ENCODE assay signal across 20 mouse cellular contexts in genomic region chr11:38856645-38857044, GRCm38 (mm10).
DNase-seq lines count a peak whose midpoint lies in the region; ATAC-seq and TF ChIP-seq lines count a peak whose summit lies in the region.
"Had no signal": no experiment of that assay in that cellular context is flagged by ENCODE, and none has a peak within 500 bp of the region (broad histone marks: within the 10 kb centered on the region; RNA-seq: fewer than 3 reads in every experiment).

No protein-coding gene starts in this region.

- no peak overlapping the region for H3K4me3 ChIP-seq in midbrain, embryonic 12.5 days
- no peak overlapping the region for H3K4me3 ChIP-seq in midbrain, postnatal 0 days (ENCODE audit: low read depth, low read length)
- H3K4me3 ChIP-seq in midbrain, embryonic 15.5 days, result no peak overlapping the region
- H3K4me3 ChIP-seq: embryonic facial prominence, embryonic 15.5 days; forebrain, embryonic 15.5 days; heart, embryonic 15.5 days; hindbrain, embryonic 13.5 days; limb, embryonic 10.5 days had no signal

- no peaks in the 10 kb centered on the region for H3K36me3 ChIP-seq in midbrain, embryonic 12.5 days
- no peaks in the 10 kb centered on the region for H3K36me3 ChIP-seq in midbrain, postnatal 0 days (ENCODE audit: insufficient read depth, low read length)
- no peaks in the 10 kb centered on the region for H3K36me3 ChIP-seq in midbrain, embryonic 15.5 days (replicated peaks)
- H3K36me3 ChIP-seq: embryonic facial prominence, embryonic 15.5 days; forebrain, embryonic 15.5 days; heart, embryonic 15.5 days; hindbrain, embryonic 13.5 days; limb, embryonic 10.5 days had no signal

- no peaks in the 10 kb centered on the region for H3K9me3 ChIP-seq in midbrain, embryonic 12.5 days
- H3K9me3 ChIP-seq in midbrain, postnatal 0 days (ENCODE audit: low read length), result no peaks in the 10 kb centered on the region
- no peaks in the 10 kb centered on the region for H3K9me3 ChIP-seq in midbrain, embryonic 15.5 days
- H3K9me3 ChIP-seq: embryonic facial prominence, embryonic 15.5 days; forebrain, embryonic 15.5 days; heart, embryonic 15.5 days; hindbrain, embryonic 13.5 days; limb, embryonic 10.5 days had no signal

- no peaks in the 10 kb centered on the region for H3K27me3 ChIP-seq in midbrain, embryonic 12.5 days
- no peaks in the 10 kb centered on the region for H3K27me3 ChIP-seq in midbrain, postnatal 0 days (ENCODE audit: insufficient read depth, low read length)
- no peaks in the 10 kb centered on the region for H3K27me3 ChIP-seq in midbrain, embryonic 15.5 days (replicated peaks)
- H3K27me3 ChIP-seq: embryonic facial prominence, embryonic 15.5 days; forebrain, embryonic 15.5 days; heart, embryonic 15.5 days; hindbrain, embryonic 13.5 days had no signal

- DNase-seq in midbrain, postnatal 0 days (ENCODE audit: low spot score), result no peak
- peak; percentile 55 to 70 for DNase-seq in kidney, adult 8-10 months
- DNase-seq in kidney, postnatal 10 days, result peak; percentile 22
- DNase-seq in cerebellum, postnatal 25 days, result no peak
- no peak for DNase-seq in adrenal gland, postnatal 10 days
- DNase-seq: cerebellum, adult 18-20 months; heart, postnatal 36 days; liver; liver, postnatal 0 days; thymus, postnatal 14 days had no signal

- no peak overlapping the region for H3K4me2 ChIP-seq in midbrain, embryonic 12.5 days (replicated peaks)
- H3K4me2 ChIP-seq in midbrain, postnatal 0 days (ENCODE audit: low read depth, low read length, poor library complexity, severe bottlenecking), result no peak overlapping the region
- H3K4me2 ChIP-seq in midbrain, embryonic 15.5 days, result no peak overlapping the region
- H3K4me2 ChIP-seq: embryonic facial prominence, embryonic 15.5 days; forebrain, embryonic 15.5 days; heart, embryonic 15.5 days; hindbrain, embryonic 13.5 days had no signal

- peak; percentile 34; the same call in 1 of the 2 replicates for ATAC-seq in midbrain, embryonic 12.5 days (ENCODE audit: low FRiP score, low read depth)
- no peak for ATAC-seq in midbrain, postnatal 0 days (ENCODE audit: low FRiP score)
- ATAC-seq in midbrain, embryonic 15.5 days (replicated peaks), result no peak
- ATAC-seq: CD4-positive, CD25-positive, alpha-beta regulatory T cell, adult 4 months; forebrain, embryonic 15.5 days; inflammation-experienced regulatory T-cells, adult 6 months; liver, postnatal 0 days; lung, postnatal 0 days had no signal

- 0 out of 2 replicates have a peak, but pooled peaks cover 3% of the 10 kb centered on the region for H3K4me1 ChIP-seq in midbrain, embryonic 12.5 days
- H3K4me1 ChIP-seq in midbrain, postnatal 0 days (ENCODE audit: insufficient read depth, low read length), result no peaks in the 10 kb centered on the region
- peaks cover 2% of the 10 kb centered on the region; the same call in 1 of the 2 replicates for H3K4me1 ChIP-seq in midbrain, embryonic 15.5 days
- H3K4me1 ChIP-seq: embryonic facial prominence, embryonic 15.5 days; forebrain, embryonic 15.5 days; heart, embryonic 15.5 days; limb, embryonic 10.5 days had no signal

- H3K27ac ChIP-seq in midbrain, embryonic 12.5 days (replicated peaks), result no peak overlapping the region
- no peak overlapping the region for H3K27ac ChIP-seq in midbrain, postnatal 0 days (ENCODE audit: low read depth, low read length)
- H3K27ac ChIP-seq in midbrain, embryonic 15.5 days, result 0 out of 2 replicates have a peak overlapping the region, but pooled peaks have one; percentile 5
- H3K27ac ChIP-seq: embryonic facial prominence, embryonic 15.5 days; forebrain, embryonic 15.5 days; heart, embryonic 15.5 days; hindbrain, embryonic 13.5 days; limb, embryonic 10.5 days had no signal

- H3K9ac ChIP-seq in midbrain, embryonic 12.5 days (replicated peaks), result no peak overlapping the region
- no peak overlapping the region for H3K9ac ChIP-seq in midbrain, postnatal 0 days (replicated peaks; ENCODE audit: low read length, poor library complexity, severe bottlenecking)
- no peak overlapping the region for H3K9ac ChIP-seq in midbrain, embryonic 15.5 days
- H3K9ac ChIP-seq: embryonic facial prominence, embryonic 15.5 days; forebrain, embryonic 15.5 days; heart, embryonic 15.5 days; hindbrain, embryonic 13.5 days; liver, postnatal 0 days had no signal

- no peak for TF ChIP-seq CTCF in midbrain, postnatal 0 days (IDR thresholded peaks at IDR 0.05)

- WGBS in midbrain, embryonic 12.5 days, result 59% methylated on average over 9 of the region's 9 CpGs
- 45% methylated on average over 9 of the region's 9 CpGs for WGBS in midbrain, postnatal 0 days
- WGBS in midbrain, embryonic 15.5 days, result 48% methylated on average over 9 of the region's 9 CpGs

Comparison
In these comparisons a context has a peak if more than half of its experiments do, and no peak if none do; other contexts are left out.
1. DNase-seq: peak in kidney, adult 8-10 months (2 of 2) and kidney, postnatal 10 days (single experiment); none in midbrain, postnatal 0 days (single experiment), cerebellum, postnatal 25 days (0 of 2) and adrenal gland, postnatal 10 days (single experiment).